ENCODE assay signal across 21 mouse cellular contexts in genomic region chr6:129056237-129056636, GRCm38 (mm10). TPM values are rescaled to one million over a fixed set of nuclear protein-coding genes. Genes with fewer than 3 reads are reported as not detected.
"Had no signal": no experiment of that assay in that cellular context is flagged by ENCODE, and none has a peak within 500 bp of the region (broad histone marks: within the 10 kb centered on the region; RNA-seq: fewer than 3 reads in every experiment).

No protein-coding gene starts in this region.

- H3K36me3 ChIP-seq: liver, embryonic 13.5 days; liver, embryonic 15.5 days; midbrain, embryonic 13.5 days; midbrain, embryonic 15.5 days; neural tube, embryonic 12.5 days; stomach, embryonic 15.5 days had no signal

- DNase-seq: liver, embryonic 13.5 days; liver, postnatal 0 days; lung, postnatal 10 days; right cerebral cortex, postnatal 14 days; thymus, adult 2 months; thymus, postnatal 25 days; thymus, postnatal 4 days had no signal

- H3K4me2 ChIP-seq: liver, embryonic 11.5 days; liver, embryonic 13.5 days; liver, embryonic 15.5 days; midbrain, embryonic 11.5 days; midbrain, embryonic 13.5 days; midbrain, embryonic 15.5 days; neural tube, embryonic 12.5 days; stomach, embryonic 15.5 days had no signal

- H3K9me3 ChIP-seq: liver, embryonic 13.5 days; liver, embryonic 15.5 days; megakaryocyte, embryonic 14.5 days; midbrain, embryonic 13.5 days; midbrain, embryonic 15.5 days; neural tube, embryonic 12.5 days; stomach, embryonic 15.5 days had no signal

- H3K4me1 ChIP-seq: liver, embryonic 13.5 days; liver, embryonic 15.5 days; midbrain, embryonic 13.5 days; midbrain, embryonic 15.5 days; neural tube, embryonic 12.5 days; stomach, embryonic 15.5 days had no signal

- H3K27ac ChIP-seq: liver, embryonic 13.5 days; liver, embryonic 15.5 days; macrophage; midbrain, embryonic 13.5 days; midbrain, embryonic 15.5 days; neural tube, embryonic 12.5 days; stomach, embryonic 15.5 days; stomach, postnatal 0 days had no signal

- H3K9ac ChIP-seq: liver, embryonic 13.5 days; liver, embryonic 15.5 days; liver, postnatal 0 days; midbrain, embryonic 13.5 days; midbrain, embryonic 15.5 days; neural tube, embryonic 12.5 days; stomach, embryonic 15.5 days had no signal

- H3K4me3 ChIP-seq: liver, embryonic 13.5 days; liver, embryonic 15.5 days; megakaryocyte, embryonic 14.5 days; midbrain, embryonic 13.5 days; midbrain, embryonic 15.5 days; neural tube, embryonic 12.5 days; stomach, embryonic 15.5 days had no signal

- H3K27me3 ChIP-seq: liver, embryonic 13.5 days; liver, embryonic 15.5 days; megakaryocyte, embryonic 14.5 days; midbrain, embryonic 13.5 days; midbrain, embryonic 15.5 days; neural tube, embryonic 12.5 days; stomach, embryonic 15.5 days had no signal

- ATAC-seq: liver, postnatal 0 days; midbrain, embryonic 13.5 days; midbrain, embryonic 15.5 days had no signal

RNA-seq across cellular contexts. Expression of gene Klrb1f, which starts 10.5 kb away (rescaled TPM):
- polyA plus RNA-seq: testis, adult 2 months had no signal

RNA-seq across cellular contexts. Expression of gene Clec2e, which starts 44.5 kb away (rescaled TPM):
- polyA plus RNA-seq: liver, embryonic 11.5 days; liver, embryonic 13.5 days; liver, embryonic 15.5 days; liver, postnatal 0 days; midbrain, embryonic 11.5 days; midbrain, embryonic 13.5 days; midbrain, embryonic 15.5 days; midbrain, postnatal 0 days; neural tube, embryonic 12.5 days; neural tube, embryonic 14.5 days; spleen, adult 2 months; testis, adult 2 months had no signal
